Mouse (Mus musculus): ENCODE measurements around the gene Icam4. TPM values are rescaled to one million over a fixed set of nuclear protein-coding genes. Genes with fewer than 3 reads are reported as not detected.
"Not testable (repeated sequence)": the region's sequence is repeated elsewhere in the genome, so short reads cannot be mapped to it uniquely, and the experiment has no call there.

The Icam4 gene
- polyA plus RNA-seq (2016; fragmentation: Nextera tagmentation; extraction: Ambion mirVana) = 5.1 and 5.4 TPM in 2 replicates

- WGBS = 2% methylated on average over 37 of the region's 37 CpGs
Measured at GRCm38 (mm10) chr9:21029291-21030054, at the start of gene Icam4. TSS of gene Icam4 (plus strand) at chr9:21029373.

GRCm38 (mm10) chr9:20979769-20980168, 49.4 kb upstream of the Icam4 start:
- no peak overlapping the region for H3K4me3 ChIP-seq
- no peaks in the 10 kb centered on the region for H3K36me3 ChIP-seq
- 91% methylated on average over 7 of the region's 7 CpGs for WGBS
- no peaks in the 10 kb centered on the region for H3K9me3 ChIP-seq (replicated peaks)
- H3K4me1 ChIP-seq = peaks cover 48% of the 10 kb centered on the region
- no peaks in the 10 kb centered on the region for H3K27me3 ChIP-seq (ENCODE audit: low read depth, poor library complexity, severe bottlenecking)
- no peak for DNase-seq (ENCODE audit: low spot score)
- H3K27ac ChIP-seq = no peak overlapping the region

More at GRCm38 (mm10) chr9:21029291-21030054, at the start of gene Icam4:
- peaks cover 60% of the 10 kb centered on the region for H3K4me1 ChIP-seq
- peak within 1 kb of the TSS; percentile 37 for H3K27ac ChIP-seq
- DNase-seq (ENCODE audit: low spot score) = peak; percentile 86
- H3K4me3 ChIP-seq = peak within 1 kb of the TSS; percentile 56
- no peaks in the 10 kb centered on the region for H3K9me3 ChIP-seq (replicated peaks)
- H3K36me3 ChIP-seq = no peaks in the 10 kb centered on the region
- peaks cover 92% of the 10 kb centered on the region for H3K27me3 ChIP-seq (ENCODE audit: low read depth, poor library complexity, severe bottlenecking)

GRCm38 (mm10) chr9:20982171-20982570, 47.0 kb upstream of the Icam4 start:
- no peaks in the 10 kb centered on the region for H3K27me3 ChIP-seq (ENCODE audit: low read depth, poor library complexity, severe bottlenecking)
- H3K4me1 ChIP-seq = peaks cover 30% of the 10 kb centered on the region
- H3K4me3 ChIP-seq = no peak overlapping the region
- WGBS = 78% methylated on average over 3 of the region's 3 CpGs
- DNase-seq (ENCODE audit: low spot score) = no peak
- H3K36me3 ChIP-seq = no peaks in the 10 kb centered on the region
- H3K27ac ChIP-seq = no peak overlapping the region
- H3K9me3 ChIP-seq (replicated peaks) = no peaks in the 10 kb centered on the region

- no peak overlapping the region for H3K4me3 ChIP-seq
- WGBS = 59% methylated on average over 5 of the region's 5 CpGs
Measured at GRCm38 (mm10) chr9:20983169-20983568, 46.0 kb upstream of the Icam4 start.

GRCm38 (mm10) chr9:20986952-20987686, 42.1 kb upstream of the Icam4 start:
- 64% methylated on average over 15 of the region's 15 CpGs for WGBS

More at GRCm38 (mm10) chr9:20983169-20983568, 46.0 kb upstream of the Icam4 start:
- Histone ChIP-seq H3K27ac (no peak overlapping the region; the same call in 1 of the 2 replicates), H3K9me3 (replicated peaks) (no peaks in the 10 kb centered on the region), H3K4me1 (peaks cover 25% of the 10 kb centered on the region), H3K36me3 (no peaks in the 10 kb centered on the region), H3K27me3 (ENCODE audit: low read depth, poor library complexity, severe bottlenecking) (peaks cover 9% of the 10 kb centered on the region; the same call in 1 of the 2 replicates)
- no peak for DNase-seq (ENCODE audit: low spot score)

GRCm38 (mm10) chr9:20987953-20988352, 41.2 kb upstream of the Icam4 start:
- no peak overlapping the region for H3K27ac ChIP-seq
- no peaks in the 10 kb centered on the region for H3K36me3 ChIP-seq
- H3K4me3 ChIP-seq = no peak overlapping the region
- no peaks in the 10 kb centered on the region for H3K9me3 ChIP-seq (replicated peaks)
- WGBS = 21% methylated on average over 7 of the region's 7 CpGs
- peaks cover 16% of the 10 kb centered on the region; the same call in 1 of the 2 replicates for H3K27me3 ChIP-seq (ENCODE audit: low read depth, poor library complexity, severe bottlenecking)
- DNase-seq (ENCODE audit: low spot score) = no peak
- H3K4me1 ChIP-seq = peaks cover 19% of the 10 kb centered on the region

More at GRCm38 (mm10) chr9:20986952-20987686, 42.1 kb upstream of the Icam4 start:
- no peak overlapping the region for H3K4me3 ChIP-seq
- peaks cover 16% of the 10 kb centered on the region; the same call in 1 of the 2 replicates for H3K27me3 ChIP-seq (ENCODE audit: low read depth, poor library complexity, severe bottlenecking)
- H3K9me3 ChIP-seq (replicated peaks) = no peaks in the 10 kb centered on the region
- peaks cover 19% of the 10 kb centered on the region for H3K4me1 ChIP-seq
- DNase-seq (ENCODE audit: low spot score) = no peak
- no peak overlapping the region for H3K27ac ChIP-seq
- no peaks in the 10 kb centered on the region for H3K36me3 ChIP-seq

- H3K4me1 ChIP-seq = peaks cover 17% of the 10 kb centered on the region
- peak overlapping the region; percentile 25 for H3K4me3 ChIP-seq
- peak overlapping the region; percentile 57 for H3K27ac ChIP-seq
- WGBS = 6% methylated on average over 10 of the region's 10 CpGs
- H3K9me3 ChIP-seq (replicated peaks) = no peaks in the 10 kb centered on the region
- DNase-seq (ENCODE audit: low spot score) = peak; percentile 58
- peaks cover 16% of the 10 kb centered on the region; the same call in 1 of the 2 replicates for H3K27me3 ChIP-seq (ENCODE audit: low read depth, poor library complexity, severe bottlenecking)
- H3K36me3 ChIP-seq = no peaks in the 10 kb centered on the region
Measured at GRCm38 (mm10) chr9:20990861-20991260, 38.3 kb upstream of the Icam4 start.

- H3K27me3 ChIP-seq (ENCODE audit: low read depth, poor library complexity, severe bottlenecking) = peaks cover 16% of the 10 kb centered on the region; the same call in 1 of the 2 replicates
- no peak for DNase-seq (ENCODE audit: low spot score)
- H3K4me1 ChIP-seq = peaks cover 17% of the 10 kb centered on the region
- H3K9me3 ChIP-seq (replicated peaks) = no peaks in the 10 kb centered on the region
- WGBS = 94% methylated on average over 4 of the region's 4 CpGs
- H3K4me3 ChIP-seq = no peak overlapping the region
- no peaks in the 10 kb centered on the region for H3K36me3 ChIP-seq
- no peak overlapping the region for H3K27ac ChIP-seq
Measured at GRCm38 (mm10) chr9:20991587-20991986, 37.6 kb upstream of the Icam4 start.

- 49% methylated on average over 5 of the region's 5 CpGs for WGBS
- H3K4me1 ChIP-seq = peaks cover 12% of the 10 kb centered on the region
Measured at GRCm38 (mm10) chr9:20993165-20993898, 35.8 kb upstream of the Icam4 start.

GRCm38 (mm10) chr9:20995069-20995468, 34.1 kb upstream of the Icam4 start:
- Histone ChIP-seq H3K36me3 (no peaks in the 10 kb centered on the region), H3K27me3 (ENCODE audit: low read depth, poor library complexity, severe bottlenecking) (no peaks in the 10 kb centered on the region), H3K4me1 (peaks cover 12% of the 10 kb centered on the region), H3K9me3 (replicated peaks) (no peaks in the 10 kb centered on the region), H3K4me3 (no peak overlapping the region), H3K27ac (no peak overlapping the region)
- no peak for DNase-seq (ENCODE audit: low spot score)
- 69% methylated on average over 3 of the region's 3 CpGs for WGBS

More at GRCm38 (mm10) chr9:20993165-20993898, 35.8 kb upstream of the Icam4 start:
- peaks cover 5% of the 10 kb centered on the region; the same call in 1 of the 2 replicates for H3K27me3 ChIP-seq (ENCODE audit: low read depth, poor library complexity, severe bottlenecking)
- H3K27ac ChIP-seq = no peak overlapping the region
- DNase-seq (ENCODE audit: low spot score) = no peak
- H3K9me3 ChIP-seq (replicated peaks) = no peaks in the 10 kb centered on the region
- no peaks in the 10 kb centered on the region for H3K36me3 ChIP-seq
- no peak overlapping the region for H3K4me3 ChIP-seq

GRCm38 (mm10) chr9:20997065-20997464, 32.1 kb upstream of the Icam4 start:
- WGBS = 92% methylated on average over 8 of the region's 8 CpGs
- Histone ChIP-seq H3K4me1 (0 out of 2 replicates have a peak, but pooled peaks cover 5% of the 10 kb centered on the region), H3K4me3 (no peak overlapping the region), H3K36me3 (no peaks in the 10 kb centered on the region), H3K27ac (no peak overlapping the region), H3K27me3 (ENCODE audit: low read depth, poor library complexity, severe bottlenecking) (no peaks in the 10 kb centered on the region), H3K9me3 (replicated peaks) (no peaks in the 10 kb centered on the region)
- no peak for DNase-seq (ENCODE audit: low spot score)

GRCm38 (mm10) chr9:20998337-20998736, 30.8 kb upstream of the Icam4 start:
- H3K27me3 ChIP-seq (ENCODE audit: low read depth, poor library complexity, severe bottlenecking); H3K4me3 ChIP-seq; DNase-seq (ENCODE audit: low spot score); H3K27ac ChIP-seq; H3K36me3 ChIP-seq; H3K4me1 ChIP-seq; H3K9me3 ChIP-seq (replicated peaks): not testable (repeated sequence)
- 81% methylated on average over 1 of the region's 1 CpGs for WGBS
